Comparison of ENCODE assay signal across 8 mouse cellular contexts in the genomic region with DNA sequence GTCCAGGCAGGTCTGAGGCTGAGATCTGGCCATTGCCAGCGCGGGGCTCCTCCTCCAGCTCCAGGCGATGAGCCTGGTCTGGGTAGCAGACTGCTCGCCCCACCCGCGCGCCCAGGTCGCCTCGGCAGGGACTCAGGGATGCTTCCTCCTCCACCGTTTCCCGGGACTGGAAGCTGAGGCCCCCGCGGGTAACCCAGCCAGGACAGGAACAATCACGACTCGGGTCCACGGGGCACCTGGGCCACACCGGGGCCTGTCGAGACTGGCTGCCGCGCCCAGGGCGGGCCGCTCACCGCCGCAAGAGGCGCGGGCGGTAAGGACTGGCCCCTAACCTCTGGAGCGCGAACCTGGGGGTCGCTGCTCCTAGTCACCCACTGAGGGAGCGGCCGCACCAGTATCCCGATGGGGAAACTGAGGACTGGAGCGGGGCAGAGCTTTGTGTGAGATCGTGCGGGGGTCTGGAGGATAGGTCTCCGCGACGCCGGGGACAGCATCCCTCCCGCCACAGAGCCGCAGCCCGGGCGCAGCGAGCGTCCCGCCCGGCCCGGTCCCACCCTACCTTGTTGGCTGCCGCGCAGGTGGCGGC. TPM values are rescaled to one million over a fixed set of nuclear protein-coding genes. Genes with fewer than 3 reads are reported as not detected.
DNase-seq lines count a peak whose midpoint lies in the region; ATAC-seq lines count a peak whose summit lies in the region.

No protein-coding gene starts in this region.

- peaks cover 35% of the 10 kb centered on the region for H3K4me1 ChIP-seq in forebrain, embryonic 10.5 days
- H3K4me1 ChIP-seq in midbrain, embryonic 11.5 days (ENCODE audit: control insufficient read depth, insufficient read depth, low read length) = peaks cover 7% of the 10 kb centered on the region

- H3K4me3 ChIP-seq in forebrain, embryonic 10.5 days = peak overlapping the region; percentile 68
- peak overlapping the region; percentile 57 for H3K4me3 ChIP-seq in midbrain, embryonic 11.5 days (ENCODE audit: low read depth, low read length)

- peaks cover 95% of the 10 kb centered on the region for H3K27me3 ChIP-seq in forebrain, embryonic 10.5 days (ENCODE audit: poor library complexity, severe bottlenecking)
- H3K27me3 ChIP-seq in midbrain, embryonic 11.5 days (ENCODE audit: control insufficient read depth, insufficient read depth, low read length) = peaks cover 19% of the 10 kb centered on the region

- H3K36me3 ChIP-seq in forebrain, embryonic 10.5 days (replicated peaks) = no peaks in the 10 kb centered on the region
- no peaks in the 10 kb centered on the region for H3K36me3 ChIP-seq in midbrain, embryonic 11.5 days (ENCODE audit: control insufficient read depth, insufficient read depth, low read length)

- H3K9ac ChIP-seq in midbrain, embryonic 11.5 days (ENCODE audit: low read length) = peak overlapping the region; percentile 50

- peak; percentile 58 for ATAC-seq in midbrain, embryonic 11.5 days (ENCODE audit: low FRiP score)

- DNase-seq in frontal cortex, postnatal 36 days (ENCODE audit: low spot score in 2 of 2) = peak; percentile 30 to 37
- DNase-seq in frontal cortex, postnatal 10 days (ENCODE audit: low spot score in 2 of 2) = no peak
- peak; percentile 44 for DNase-seq in thymus, postnatal 4 days
- DNase-seq in thymus, adult 18-20 months = no peak
- peak; percentile 37 for DNase-seq in forebrain, embryonic 10.5 days (ENCODE audit: extremely low spot score, low spot score)
- peak; percentile 43 for DNase-seq in kidney, postnatal 10 days
- peak; percentile 93 for DNase-seq in midbrain, embryonic 11.5 days (ENCODE audit: low spot score, missing footprints)
- DNase-seq in testis, postnatal 10 days (ENCODE audit: low spot score) = peak; percentile 70

- under 1% methylated on average over 52 of the region's 52 CpGs for WGBS in forebrain, embryonic 10.5 days
- under 1% methylated on average over 45 of the region's 52 CpGs for WGBS in midbrain, embryonic 11.5 days

- H3K27ac ChIP-seq in forebrain, embryonic 10.5 days = peak overlapping the region; percentile 76
- no peak overlapping the region for H3K27ac ChIP-seq in midbrain, embryonic 11.5 days (ENCODE audit: low read depth, low read length)

- peak overlapping the region; percentile 98 for H3K4me2 ChIP-seq in midbrain, embryonic 11.5 days

- no peaks in the 10 kb centered on the region for H3K9me3 ChIP-seq in forebrain, embryonic 10.5 days
- no peaks in the 10 kb centered on the region for H3K9me3 ChIP-seq in midbrain, embryonic 11.5 days (ENCODE audit: control insufficient read depth, low read length)

RNA-seq across cellular contexts. Expression of gene Coro2a, which starts 0.7 kb away (rescaled TPM):
- 2.1 and 2.8 TPM in 2 replicates for polyA plus RNA-seq in forebrain, embryonic 10.5 days (2016; fragmentation: Nextera tagmentation; extraction: Ambion mirVana)
- 2.2 TPM in 2 replicates for polyA plus RNA-seq in midbrain, embryonic 11.5 days (2014; fragmentation: Nextera tagmentation; extraction: Ambion mirVana)

RNA-seq across cellular contexts. Expression of gene Tbc1d2, which starts 48.7 kb away (rescaled TPM):
- 0.73 and 0.94 TPM in 2 replicates for polyA plus RNA-seq in forebrain, embryonic 10.5 days (2016; fragmentation: Nextera tagmentation; extraction: Ambion mirVana)
- polyA plus RNA-seq in midbrain, embryonic 11.5 days (2014; fragmentation: Nextera tagmentation; extraction: Ambion mirVana) = 0.43 and 0.60 TPM in 2 replicates

Comparison
In these comparisons a context has a peak if more than half of its experiments do, and no peak if none do; other contexts are left out.
1. DNase-seq: peak in frontal cortex, postnatal 36 days (2 of 2), thymus, postnatal 4 days (single experiment), forebrain, embryonic 10.5 days (single experiment), kidney, postnatal 10 days (single experiment), midbrain, embryonic 11.5 days (single experiment) and testis, postnatal 10 days (single experiment); none in frontal cortex, postnatal 10 days (0 of 2) and thymus, adult 18-20 months (0 of 2).